Mouse (Mus musculus) hindbrain, embryonic 16.5 days (tissue): ENCODE data around the gene Cdc25b. TPM values are rescaled to one million over a fixed set of nuclear protein-coding genes. Genes with fewer than 3 reads are reported as not detected.

ENCODE experiments used
- ATAC-seq: fragments of 200-750 bp; cut with Nextera tagmentation; 2 replicates; pipeline ENCODE4 v1.8.0; 2017; ENCODE audit warnings: moderate TSS enrichment, moderate library complexity
- H3K27ac ChIP-seq: fragments of 300-500 bp; sonication (generic); 2 replicates; pipeline ENCODE4 v1.5.1; 2014; ENCODE audit warnings: low read depth, mild to moderate bottlenecking, control low read depth, low read length, moderate library complexity
- H3K27me3 ChIP-seq: fragments of 300-500 bp; sonication (generic); replicated peaks from 2 replicates; pipeline ENCODE4 v1.6.1; 2014; ENCODE audit warnings: low read length; ENCODE audit not compliant: control insufficient read depth, insufficient read depth
- H3K36me3 ChIP-seq: fragments of 300-500 bp; sonication (generic); 2 replicates; pipeline ENCODE4 v1.6.1; 2014; ENCODE audit warnings: mild to moderate bottlenecking, low read length, moderate library complexity, mixed read lengths; ENCODE audit not compliant: control insufficient read depth, insufficient read depth
- H3K4me1 ChIP-seq: fragments of 300-500 bp; sonication (generic); 2 replicates; pipeline ENCODE4 v1.6.1; 2014; ENCODE audit warnings: low read depth, low read length; ENCODE audit not compliant: control insufficient read depth, insufficient read depth
- H3K4me2 ChIP-seq: fragments of 300-500 bp; sonication (generic); 2 replicates; pipeline ENCODE4 v1.6.1; 2014; ENCODE audit warnings: mild to moderate bottlenecking, low read length, control low read depth, moderate library complexity
- H3K4me3 ChIP-seq: fragments of 300-500 bp; sonication (generic); 2 replicates; pipeline ENCODE4 v1.5.1; 2014; ENCODE audit warnings: mild to moderate bottlenecking, low read length, control low read depth, moderate library complexity
- H3K9ac ChIP-seq: fragments of 300-500 bp; sonication (generic); 2 replicates; pipeline ENCODE4 v1.6.1; 2014; ENCODE audit warnings: low read depth, mild to moderate bottlenecking, control low read depth, low read length, moderate library complexity
- H3K9me3 ChIP-seq: fragments of 300-500 bp; sonication (generic); 2 replicates; pipeline ENCODE4 v1.6.1; 2014; ENCODE audit warnings: mild to moderate bottlenecking, low read length, moderate library complexity; ENCODE audit not compliant: control insufficient read depth
- WGBS: fragments of 180-500 bp; shearing (Covaris S2); extraction: QIAGEN DNeasy Blood & Tissue Kit; methylation state at CpG from one replicate; pipeline ENCODE4 v1.1.7; 2014; 5-methylcytosine and 5-hydroxymethylcytosine counted together
- polyA plus RNA-seq: library from polyadenylated mRNA; unstranded; fragments of >200 nt; fragmentation: Nextera tagmentation; extraction: Ambion mirVana; gene quantifications from 2 replicates; pipeline ENCODE4 v1.2.1, GENCODE M21; 2015

Gene Cdc25b
- polyA plus RNA-seq, 1 experiment from 2014 or later, result 22.8 TPM

DNA sequence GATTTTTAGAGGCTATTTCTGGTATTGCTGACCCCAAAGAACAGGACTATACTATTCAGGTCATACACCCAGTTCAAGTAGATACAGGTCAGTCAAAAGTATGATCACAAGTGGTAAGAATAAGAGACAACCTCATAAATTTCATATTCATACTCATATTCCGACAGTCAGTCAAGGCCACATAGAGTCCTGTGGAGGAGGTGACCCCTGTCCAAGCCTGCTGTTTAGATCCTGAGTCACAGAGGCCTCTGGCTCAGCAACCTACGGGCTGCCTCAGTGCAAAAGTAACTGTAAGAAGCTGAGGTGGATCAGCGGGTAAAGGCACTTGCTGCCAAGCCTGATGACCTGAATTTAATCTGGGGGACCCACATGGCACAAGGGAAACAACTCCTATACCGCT is 32.7 kb upstream of the Cdc25b start:
- Histone ChIP-seq H3K4me1 (peaks cover 18% of the 10 kb centered on the region), H3K9ac (no peak overlapping the region), H3K27ac (no peak overlapping the region), H3K4me2 (no peak overlapping the region), H3K9me3 (no peaks in the 10 kb centered on the region), H3K4me3 (no peak overlapping the region), H3K27me3 (no peaks in the 10 kb centered on the region), H3K36me3 (peaks cover 8% of the 10 kb centered on the region)
- WGBS, result 91% methylated on average over 4 of the region's 4 CpGs
- no peak for ATAC-seq

DNA sequence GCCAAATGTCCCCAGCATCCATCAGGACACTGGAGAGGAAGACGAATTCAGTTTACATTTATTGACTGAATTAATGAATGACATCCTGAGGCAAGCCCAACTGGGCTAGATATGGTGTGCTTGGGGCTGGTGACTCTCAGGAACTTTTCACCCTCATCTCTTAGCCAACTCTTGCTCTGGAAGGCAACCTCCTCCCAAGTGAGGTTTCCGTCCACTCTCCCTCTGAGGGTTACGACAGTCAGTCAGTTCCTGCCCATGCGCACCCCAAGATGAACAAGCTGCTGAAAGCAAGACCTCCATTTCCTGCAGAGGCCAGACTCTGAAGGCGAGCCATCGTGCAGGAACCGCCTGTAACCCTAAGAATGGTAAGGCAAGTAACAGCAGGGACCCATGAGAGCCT is 29.8 kb upstream of the Cdc25b start:
- H3K36me3 ChIP-seq, result 0 out of 2 replicates have a peak, but pooled peaks cover 2% of the 10 kb centered on the region
- H3K4me2 ChIP-seq, result no peak overlapping the region
- WGBS, result 92% methylated on average over 7 of the region's 7 CpGs
- H3K27ac ChIP-seq, result no peak overlapping the region
- H3K4me1 ChIP-seq, result peaks cover 23% of the 10 kb centered on the region
- H3K27me3 ChIP-seq, result no peaks in the 10 kb centered on the region
- H3K9ac ChIP-seq, result no peak overlapping the region
- H3K4me3 ChIP-seq, result no peak overlapping the region
- no peaks in the 10 kb centered on the region for H3K9me3 ChIP-seq
- no peak for ATAC-seq

DNA sequence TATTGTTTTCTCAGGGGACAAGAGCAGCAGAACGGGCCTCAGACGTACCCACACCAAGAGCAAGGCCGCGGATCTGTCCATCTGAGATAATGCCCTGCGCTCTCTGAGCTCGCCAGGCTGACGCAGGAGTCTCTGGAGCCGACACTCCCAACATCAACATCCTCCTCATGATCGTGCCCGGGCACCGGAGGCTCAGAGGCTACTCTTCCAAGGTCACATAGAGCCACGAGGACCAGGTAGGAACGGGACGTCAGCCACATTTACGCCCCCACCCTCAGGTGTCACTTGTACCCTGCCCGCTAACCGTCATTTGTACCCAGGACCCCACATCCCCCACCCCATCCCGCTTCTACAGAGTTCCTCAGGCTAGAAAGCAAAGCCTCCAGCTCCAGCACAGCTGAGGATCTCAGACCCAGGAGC is 27.2 kb upstream of the Cdc25b start:
- H3K27me3 ChIP-seq, result no peaks in the 10 kb centered on the region
- peak overlapping the region; percentile 77 for H3K4me3 ChIP-seq
- WGBS, result under 1% methylated on average over 17 of the region's 18 CpGs
- ATAC-seq, result peak; percentile 80
- H3K4me1 ChIP-seq, result peaks cover 23% of the 10 kb centered on the region
- no peaks in the 10 kb centered on the region for H3K9me3 ChIP-seq
- peak overlapping the region; percentile 81 for H3K27ac ChIP-seq
- peak overlapping the region; percentile 94 for H3K4me2 ChIP-seq
- H3K9ac ChIP-seq, result peak overlapping the region; percentile 83
- no peaks in the 10 kb centered on the region for H3K36me3 ChIP-seq

DNA sequence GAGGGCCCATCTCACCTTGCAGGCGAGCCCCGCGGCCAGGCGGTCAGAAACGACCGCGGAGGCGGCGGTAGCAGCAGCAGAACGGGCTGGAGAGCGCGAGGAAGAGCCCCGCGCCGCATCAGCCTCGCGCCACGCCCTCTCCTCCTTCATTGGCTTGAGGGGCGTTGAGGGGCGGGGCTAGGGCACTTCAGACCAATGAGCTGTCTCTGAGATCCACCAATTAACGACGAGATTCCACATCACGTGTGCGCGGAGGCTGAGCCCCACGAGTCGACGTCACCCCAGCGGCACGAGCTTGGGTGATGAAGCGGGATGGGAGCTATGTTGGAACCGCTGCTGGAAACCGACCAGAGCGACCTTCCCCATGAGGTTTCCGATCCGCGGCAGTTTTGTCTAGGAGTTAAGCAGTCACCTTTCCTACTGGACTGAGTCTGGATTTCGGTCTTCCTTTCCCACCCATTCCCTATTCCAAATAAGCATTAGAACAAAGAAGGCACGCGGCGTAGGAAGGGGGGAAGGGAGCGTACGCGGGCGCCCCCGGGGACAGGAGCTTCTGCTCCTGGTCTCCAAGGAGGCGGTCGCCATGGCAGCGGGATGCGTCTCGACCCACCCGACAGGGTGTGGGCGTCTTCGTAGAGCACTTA is 26.7 kb upstream of the Cdc25b start, which contains the start of gene 1700037H04Rik:
Gene 1700037H04Rik, minus strand, starts transcription at position 144 of the 644 bp plus-strand sequence.
- Histone ChIP-seq H3K4me1 (peaks cover 23% of the 10 kb centered on the region), H3K36me3 (no peaks in the 10 kb centered on the region), H3K9me3 (no peaks in the 10 kb centered on the region), H3K27me3 (no peaks in the 10 kb centered on the region), H3K9ac (peak within 1 kb of the TSS; percentile 83), H3K4me3 (peak within 1 kb of the TSS; percentile 77), H3K4me2 (peak within 1 kb of the TSS; percentile 94), H3K27ac (peak within 1 kb of the TSS; percentile 83)
- 0% methylated on average over 54 of the region's 54 CpGs for WGBS
- ATAC-seq, result peak; percentile 98

DNA sequence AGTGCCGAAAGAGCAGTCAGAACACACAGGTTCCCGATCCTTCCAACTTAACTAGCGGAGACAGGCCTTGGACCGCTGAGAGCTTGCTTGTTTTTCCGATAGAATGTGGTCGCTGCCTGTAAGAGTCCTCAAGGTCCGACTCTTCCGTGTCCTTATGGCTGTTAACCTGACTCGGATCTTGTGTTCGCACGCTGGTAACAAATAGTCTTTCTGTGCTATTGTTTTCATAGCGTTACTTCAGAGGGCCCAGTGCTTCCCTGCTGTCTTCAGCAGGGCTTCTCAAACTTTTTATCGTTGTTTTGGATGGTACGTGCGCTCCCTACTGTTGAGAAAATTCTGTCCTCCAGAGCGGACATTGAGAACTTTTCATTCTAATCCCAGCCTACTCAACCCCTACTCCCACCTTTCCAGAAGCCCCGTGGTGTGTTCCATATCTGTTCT is 26.1 kb upstream of the Cdc25b start:
- under 1% methylated on average over 17 of the region's 17 CpGs for WGBS
- Histone ChIP-seq H3K9me3 (no peaks in the 10 kb centered on the region), H3K4me1 (peaks cover 23% of the 10 kb centered on the region), H3K4me3 (peak overlapping the region; percentile 77), H3K27me3 (no peaks in the 10 kb centered on the region), H3K4me2 (peak overlapping the region; percentile 73), H3K36me3 (no peaks in the 10 kb centered on the region), H3K9ac (peak overlapping the region; percentile 55), H3K27ac (peak overlapping the region; percentile 83)
- ATAC-seq, result no peak

DNA sequence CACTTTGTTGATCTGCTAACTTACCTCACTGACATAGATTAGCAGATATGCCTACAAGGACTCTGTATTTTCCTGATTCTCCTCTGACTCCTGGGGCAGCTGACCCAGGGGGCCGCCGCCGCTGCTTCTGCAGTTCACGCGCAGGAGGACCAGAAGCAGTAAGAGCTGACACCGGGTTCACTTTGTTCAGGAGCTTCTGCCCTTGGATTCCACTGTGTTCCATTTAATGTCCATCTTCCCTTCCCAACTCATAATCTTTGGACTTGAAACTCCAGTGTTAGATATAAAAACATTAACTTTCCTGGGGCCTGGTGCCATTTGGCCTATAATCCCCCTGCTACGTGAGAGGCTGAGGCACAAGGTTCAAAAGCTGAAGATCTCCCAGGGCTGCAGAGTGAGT is 22.8 kb upstream of the Cdc25b start:
- Histone ChIP-seq H3K27ac (no peak overlapping the region), H3K4me2 (no peak overlapping the region), H3K4me1 (peaks cover 6% of the 10 kb centered on the region), H3K9me3 (no peaks in the 10 kb centered on the region), H3K4me3 (no peak overlapping the region), H3K9ac (no peak overlapping the region), H3K27me3 (no peaks in the 10 kb centered on the region), H3K36me3 (no peaks in the 10 kb centered on the region)
- WGBS, result 79% methylated on average over 7 of the region's 7 CpGs
- ATAC-seq, result no peak

DNA sequence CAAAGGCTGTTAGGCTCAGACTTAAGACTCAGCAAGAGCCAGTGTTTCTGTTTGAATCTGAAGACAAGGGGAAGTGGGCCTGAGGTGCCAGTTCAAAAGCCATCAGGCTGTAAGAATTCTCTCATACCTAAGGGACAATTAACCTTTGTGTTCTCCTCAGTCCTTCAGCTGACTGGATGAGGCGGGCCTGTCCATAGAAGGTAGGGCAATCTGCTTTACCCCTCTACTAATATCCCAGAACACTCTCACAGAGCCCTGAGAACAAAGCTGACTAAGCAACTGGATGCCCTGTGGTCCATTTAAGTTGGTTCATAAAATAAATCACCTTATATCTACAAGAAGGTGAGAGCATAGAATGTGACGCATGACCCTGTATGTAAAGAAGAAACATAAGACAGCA is 20.6 kb upstream of the Cdc25b start:
- no peak for ATAC-seq
- Histone ChIP-seq H3K36me3 (no peaks in the 10 kb centered on the region), H3K9ac (no peak overlapping the region), H3K4me1 (no peaks in the 10 kb centered on the region), H3K4me2 (no peak overlapping the region), H3K27me3 (no peaks in the 10 kb centered on the region), H3K4me3 (no peak overlapping the region), H3K9me3 (no peaks in the 10 kb centered on the region), H3K27ac (no peak overlapping the region)
- WGBS, result 88% methylated on average over 2 of the region's 2 CpGs

DNA sequence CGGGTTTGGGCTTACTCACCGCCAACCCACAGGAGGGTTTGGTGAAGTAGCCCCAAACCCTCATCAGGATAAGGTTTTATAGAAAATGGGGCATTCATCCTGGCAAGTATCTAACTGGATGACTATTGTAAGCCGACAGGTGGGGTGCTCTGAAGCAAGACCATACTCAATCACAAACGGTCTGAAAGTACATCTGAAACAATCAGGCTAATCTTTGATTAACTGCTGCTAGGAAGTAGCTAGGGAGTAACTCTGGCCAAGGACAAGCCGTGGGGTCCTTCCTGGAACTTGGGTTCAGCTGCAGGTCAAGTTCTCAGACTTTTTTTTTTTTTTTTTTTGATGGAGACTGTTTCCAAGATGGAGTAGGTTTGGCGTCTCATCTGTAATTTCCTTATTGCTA is 18.8 kb upstream of the Cdc25b start:
- no peak overlapping the region for H3K4me3 ChIP-seq
- H3K27ac ChIP-seq, result no peak overlapping the region
- no peaks in the 10 kb centered on the region for H3K36me3 ChIP-seq
- no peak overlapping the region for H3K9ac ChIP-seq
- no peaks in the 10 kb centered on the region for H3K4me1 ChIP-seq
- no peak overlapping the region for H3K4me2 ChIP-seq
- WGBS, result 84% methylated on average over 6 of the region's 6 CpGs
- H3K27me3 ChIP-seq, result peaks cover 14% of the 10 kb centered on the region
- no peak for ATAC-seq
- no peaks in the 10 kb centered on the region for H3K9me3 ChIP-seq

DNA sequence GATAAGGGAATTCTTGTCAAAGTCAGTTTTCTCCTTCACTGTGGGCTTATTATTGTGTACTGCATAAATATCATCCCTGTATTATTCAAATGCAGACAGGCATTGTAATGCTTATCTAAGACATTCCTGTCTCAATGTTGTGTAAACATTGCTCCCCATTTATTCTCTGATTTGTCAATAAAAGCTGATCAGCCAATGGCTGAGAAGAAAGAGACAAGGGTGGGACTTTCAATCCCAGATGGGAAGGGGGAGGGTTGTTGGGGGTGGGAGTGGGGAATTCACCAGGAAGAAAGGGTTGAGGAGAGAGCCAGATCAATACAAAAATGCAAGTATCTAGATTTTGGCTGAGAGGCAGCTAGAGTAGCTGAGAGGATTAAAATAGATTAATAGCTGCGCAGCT is 17.8 kb upstream of the Cdc25b start:
- no peak for ATAC-seq
- 72% methylated on average over 1 of the region's 1 CpGs for WGBS

More for the DNA sequence above, 17.8 kb upstream of the Cdc25b start:
- H3K4me1 ChIP-seq, result peaks cover under 1% of the 10 kb centered on the region
- no peak overlapping the region for H3K4me3 ChIP-seq
- no peak overlapping the region for H3K4me2 ChIP-seq
- no peak overlapping the region for H3K27ac ChIP-seq
- no peaks in the 10 kb centered on the region for H3K36me3 ChIP-seq
- no peaks in the 10 kb centered on the region for H3K9me3 ChIP-seq
- peaks cover 15% of the 10 kb centered on the region for H3K27me3 ChIP-seq
- no peak overlapping the region for H3K9ac ChIP-seq
